Mouse (Mus musculus) hindbrain, embryonic 16.5 days (tissue): Measurements from ENCODE around the gene Rai1. TPM values are rescaled to one million over a fixed set of nuclear protein-coding genes. Genes with fewer than 3 reads are reported as not detected.

Experiments used
- ATAC-seq: fragments of 200-750 bp; cut with Nextera tagmentation; 2 replicates; pipeline ENCODE4 v1.8.0; 2017; ENCODE audit warnings: moderate TSS enrichment, moderate library complexity
- H3K27ac ChIP-seq: fragments of 300-500 bp; sonication (generic); 2 replicates; pipeline ENCODE4 v1.5.1; 2014; ENCODE audit warnings: low read depth, mild to moderate bottlenecking, control low read depth, low read length, moderate library complexity
- H3K27me3 ChIP-seq: fragments of 300-500 bp; sonication (generic); replicated peaks from 2 replicates; pipeline ENCODE4 v1.6.1; 2014; ENCODE audit warnings: low read length; ENCODE audit not compliant: control insufficient read depth, insufficient read depth
- H3K36me3 ChIP-seq: fragments of 300-500 bp; sonication (generic); 2 replicates; pipeline ENCODE4 v1.6.1; 2014; ENCODE audit warnings: mild to moderate bottlenecking, low read length, moderate library complexity, mixed read lengths; ENCODE audit not compliant: control insufficient read depth, insufficient read depth
- H3K4me1 ChIP-seq: fragments of 300-500 bp; sonication (generic); 2 replicates; pipeline ENCODE4 v1.6.1; 2014; ENCODE audit warnings: low read depth, low read length; ENCODE audit not compliant: control insufficient read depth, insufficient read depth
- H3K4me2 ChIP-seq: fragments of 300-500 bp; sonication (generic); 2 replicates; pipeline ENCODE4 v1.6.1; 2014; ENCODE audit warnings: mild to moderate bottlenecking, low read length, control low read depth, moderate library complexity
- H3K4me3 ChIP-seq: fragments of 300-500 bp; sonication (generic); 2 replicates; pipeline ENCODE4 v1.5.1; 2014; ENCODE audit warnings: mild to moderate bottlenecking, low read length, control low read depth, moderate library complexity
- H3K9ac ChIP-seq: fragments of 300-500 bp; sonication (generic); 2 replicates; pipeline ENCODE4 v1.6.1; 2014; ENCODE audit warnings: low read depth, mild to moderate bottlenecking, control low read depth, low read length, moderate library complexity
- H3K9me3 ChIP-seq: fragments of 300-500 bp; sonication (generic); 2 replicates; pipeline ENCODE4 v1.6.1; 2014; ENCODE audit warnings: mild to moderate bottlenecking, low read length, moderate library complexity; ENCODE audit not compliant: control insufficient read depth
- WGBS: fragments of 180-500 bp; shearing (Covaris S2); extraction: QIAGEN DNeasy Blood & Tissue Kit; methylation state at CpG from one replicate; pipeline ENCODE4 v1.1.7; 2014; 5-methylcytosine and 5-hydroxymethylcytosine counted together
- polyA plus RNA-seq: library from polyadenylated mRNA; unstranded; fragments of >200 nt; fragmentation: Nextera tagmentation; extraction: Ambion mirVana; gene quantifications from 2 replicates; pipeline ENCODE4 v1.2.1, GENCODE M21; 2015

The Rai1 gene
- polyA plus RNA-seq, 1 experiment from 2014 or later: 24.3 TPM

GRCm38 (mm10) chr11:60198651-60199050, 93.8 kb downstream of the Rai1 start:
- Histone ChIP-seq H3K27ac (no peak overlapping the region), H3K27me3 (no peaks in the 10 kb centered on the region), H3K4me1 (peaks cover 21% of the 10 kb centered on the region), H3K9ac (no peak overlapping the region), H3K4me2 (no peak overlapping the region), H3K9me3 (no peaks in the 10 kb centered on the region), H3K36me3 (peaks cover 44% of the 10 kb centered on the region), H3K4me3 (no peak overlapping the region)
- no peak for ATAC-seq
- WGBS: 89% methylated on average over 12 of the region's 12 CpGs

GRCm38 (mm10) chr11:60199702-60200184, 94.9 kb downstream of the Rai1 start:
- Histone ChIP-seq H3K4me2 (peak overlapping the region; percentile 40; the same call in 1 of the 2 replicates), H3K27ac (peak overlapping the region; percentile 81), H3K9me3 (no peaks in the 10 kb centered on the region), H3K27me3 (no peaks in the 10 kb centered on the region), H3K4me1 (peaks cover 22% of the 10 kb centered on the region), H3K4me3 (no peak overlapping the region), H3K36me3 (peaks cover 40% of the 10 kb centered on the region), H3K9ac (peak overlapping the region; percentile 59)
- WGBS: 5% methylated on average over 18 of the region's 18 CpGs
- ATAC-seq: peak; percentile 71

- Histone ChIP-seq H3K36me3 (peaks cover 40% of the 10 kb centered on the region), H3K27me3 (no peaks in the 10 kb centered on the region), H3K4me2 (no peak overlapping the region), H3K9me3 (no peaks in the 10 kb centered on the region), H3K4me3 (no peak overlapping the region), H3K4me1 (peaks cover 22% of the 10 kb centered on the region), H3K27ac (peak overlapping the region; percentile 81), H3K9ac (peak overlapping the region; percentile 59)
- WGBS: 85% methylated on average over 11 of the region's 11 CpGs
- no peak for ATAC-seq
These were observed 95.6 kb downstream of the Rai1 start for GRCm38 (mm10) chr11:60200384-60200783.

DNA sequence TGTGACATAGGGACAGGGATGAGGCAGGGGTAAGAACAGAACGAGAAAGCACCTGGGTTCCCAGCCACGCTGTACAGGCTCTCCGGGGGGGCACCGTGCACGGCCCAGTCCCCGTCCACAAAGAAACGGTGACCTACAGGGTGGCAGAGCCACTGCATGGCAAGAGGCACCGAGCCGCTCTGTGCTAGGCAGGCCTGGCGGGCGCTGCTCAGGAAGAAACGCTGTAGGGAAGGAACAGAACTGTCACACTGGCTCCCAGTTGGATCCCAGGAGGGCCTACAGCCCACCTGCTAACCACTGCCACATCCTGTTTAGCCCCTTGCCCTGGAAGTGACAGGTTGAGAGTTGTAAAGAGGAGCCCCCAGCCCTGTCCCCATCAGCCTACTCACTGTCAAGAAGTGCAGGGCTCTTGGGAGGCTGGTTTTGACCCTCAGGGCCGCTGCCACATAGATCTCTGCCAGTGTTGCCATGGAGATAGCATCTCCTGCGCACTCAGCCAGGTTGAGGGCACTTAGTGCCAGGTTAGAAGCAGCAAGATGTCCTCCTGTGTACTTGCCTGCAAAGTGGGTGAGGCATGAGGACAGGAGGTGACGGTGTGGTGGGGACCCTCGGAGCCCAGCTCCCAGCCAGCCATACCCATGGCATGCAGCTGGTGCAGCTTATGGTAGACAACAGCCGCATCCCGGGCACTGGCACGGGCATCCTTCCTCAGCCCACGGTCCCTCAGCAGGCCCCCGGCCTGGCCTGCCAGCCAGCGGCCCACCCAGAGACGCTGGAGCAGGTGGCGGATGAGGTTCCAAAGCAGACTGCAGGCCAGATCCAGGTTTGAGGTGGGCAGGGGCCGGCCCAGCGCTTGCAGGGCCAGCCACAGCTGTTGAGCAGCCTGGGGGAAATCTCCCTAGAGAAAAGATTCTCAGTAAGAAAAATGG, 98.2 kb downstream of the Rai1 start:
- H3K27me3 ChIP-seq: no peaks in the 10 kb centered on the region
- ATAC-seq: no peak
- H3K4me1 ChIP-seq: peaks cover 35% of the 10 kb centered on the region
- peaks cover 38% of the 10 kb centered on the region for H3K36me3 ChIP-seq
- no peaks in the 10 kb centered on the region for H3K9me3 ChIP-seq
- peak overlapping the region; percentile 72 for H3K27ac ChIP-seq
- H3K4me2 ChIP-seq: no peak overlapping the region
- no peak overlapping the region for H3K4me3 ChIP-seq
- peak overlapping the region; percentile 41 for H3K9ac ChIP-seq
- 71% methylated on average over 26 of the region's 26 CpGs for WGBS

GRCm38 (mm10) chr11:60205026-60205425, 100.2 kb downstream of the Rai1 start:
- peaks cover 52% of the 10 kb centered on the region for H3K4me1 ChIP-seq
- H3K9me3 ChIP-seq: no peaks in the 10 kb centered on the region
- peaks cover 32% of the 10 kb centered on the region for H3K36me3 ChIP-seq
- H3K27me3 ChIP-seq: no peaks in the 10 kb centered on the region
- H3K4me2 ChIP-seq: no peak overlapping the region
- no peak overlapping the region for H3K9ac ChIP-seq
- no peak overlapping the region for H3K27ac ChIP-seq
- ATAC-seq: no peak
- 84% methylated on average over 11 of the region's 12 CpGs for WGBS
- no peak overlapping the region for H3K4me3 ChIP-seq

GRCm38 (mm10) chr11:60206207-60206606, 101.4 kb downstream of the Rai1 start:
- 66% methylated on average over 5 of the region's 5 CpGs for WGBS
- H3K4me2 ChIP-seq: no peak overlapping the region

DNA sequence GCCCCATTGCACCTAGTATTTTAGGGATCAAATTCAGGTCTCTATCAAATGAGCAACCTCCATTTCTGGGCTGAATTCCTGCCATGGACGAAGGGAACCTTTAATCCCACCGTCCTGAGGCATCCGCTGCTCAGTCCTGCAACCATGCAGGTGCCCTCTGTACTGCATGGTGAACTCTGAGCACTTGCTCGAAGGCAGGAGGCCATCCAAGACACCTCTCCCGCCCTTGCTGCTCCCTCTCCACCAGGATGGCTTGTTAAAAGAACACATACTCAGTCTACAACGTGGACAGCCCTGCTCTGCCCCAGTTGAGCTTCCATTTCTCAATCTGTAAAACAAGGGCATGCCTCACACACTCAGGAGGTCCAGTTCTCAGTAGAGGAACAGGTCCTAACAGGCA, 103.4 kb downstream of the Rai1 start:
- H3K4me2 ChIP-seq: peak overlapping the region; percentile 67
- ATAC-seq: no peak
- WGBS: 65% methylated on average over 6 of the region's 6 CpGs
- peaks cover 21% of the 10 kb centered on the region for H3K36me3 ChIP-seq
- peak overlapping the region; percentile 47 for H3K4me3 ChIP-seq
- H3K9ac ChIP-seq: peak overlapping the region; percentile 56
- H3K27ac ChIP-seq: peak overlapping the region; percentile 76; the same call in 1 of the 2 replicates
- peaks cover 54% of the 10 kb centered on the region for H3K4me1 ChIP-seq
- H3K27me3 ChIP-seq: no peaks in the 10 kb centered on the region
- no peaks in the 10 kb centered on the region for H3K9me3 ChIP-seq

More at GRCm38 (mm10) chr11:60206207-60206606, 101.4 kb downstream of the Rai1 start:
- Histone ChIP-seq H3K27me3 (no peaks in the 10 kb centered on the region), H3K9ac (no peak overlapping the region), H3K9me3 (no peaks in the 10 kb centered on the region), H3K4me3 (no peak overlapping the region), H3K27ac (peak overlapping the region; percentile 4; the same call in 1 of the 2 replicates), H3K36me3 (peaks cover 31% of the 10 kb centered on the region), H3K4me1 (peaks cover 57% of the 10 kb centered on the region)
- no peak for ATAC-seq

DNA sequence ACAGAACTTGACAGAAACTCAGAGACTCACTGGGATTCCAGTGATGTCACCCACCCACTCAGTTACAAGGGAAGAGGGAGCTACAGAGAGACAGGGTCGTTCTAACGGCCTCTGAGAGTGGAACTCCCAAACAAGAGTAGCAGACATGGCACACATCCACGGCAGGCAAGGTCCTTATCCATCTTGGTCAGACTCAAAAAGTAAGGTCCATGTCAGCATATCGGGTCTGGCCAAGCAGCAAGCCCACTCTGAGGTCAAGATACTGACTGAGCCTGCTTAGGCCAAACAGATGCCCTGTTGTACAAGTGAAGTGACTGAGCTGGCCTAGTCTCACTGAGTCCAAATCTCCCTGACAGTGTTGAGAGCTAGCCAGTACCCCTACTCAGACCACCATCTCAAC, 103.9 kb downstream of the Rai1 start:
- H3K27me3 ChIP-seq: no peaks in the 10 kb centered on the region
- H3K4me2 ChIP-seq: peak overlapping the region; percentile 67
- no peak for ATAC-seq
- no peaks in the 10 kb centered on the region for H3K9me3 ChIP-seq
- H3K9ac ChIP-seq: peak overlapping the region; percentile 56
- peak overlapping the region; percentile 47 for H3K4me3 ChIP-seq
- H3K36me3 ChIP-seq: peaks cover 20% of the 10 kb centered on the region
- WGBS: 44% methylated on average over 4 of the region's 4 CpGs
- H3K27ac ChIP-seq: peak overlapping the region; percentile 76
- H3K4me1 ChIP-seq: peaks cover 48% of the 10 kb centered on the region

- H3K4me3 ChIP-seq: peak overlapping the region; percentile 47
- ATAC-seq: peak; percentile 88
- peaks cover 48% of the 10 kb centered on the region for H3K4me1 ChIP-seq
- no peaks in the 10 kb centered on the region for H3K27me3 ChIP-seq
- H3K9ac ChIP-seq: peak overlapping the region; percentile 66
- H3K27ac ChIP-seq: peak overlapping the region; percentile 76
- H3K9me3 ChIP-seq: no peaks in the 10 kb centered on the region
- WGBS: 33% methylated on average over 7 of the region's 7 CpGs
- peaks cover 14% of the 10 kb centered on the region; the same call in 1 of the 2 replicates for H3K36me3 ChIP-seq
- H3K4me2 ChIP-seq: peak overlapping the region; percentile 67
These were observed 104.6 kb downstream of the Rai1 start for GRCm38 (mm10) chr11:60209217-60209932.
